Mouse (Mus musculus) MEL (cell line): ENCODE data around the gene Cdt1. TPM values are rescaled to one million over a fixed set of nuclear protein-coding genes. Genes with fewer than 3 reads are reported as not detected.

ENCODE experiments used
- DNase-seq: peaks from one replicate; pipeline ENCODE4 v3.0.0; 2011; ENCODE audit warnings: low read depth, low spot score
- H3K27ac ChIP-seq: 2 replicates; pipeline ENCODE4 v1.5.1; 2012; ENCODE audit warnings: low read depth, mild to moderate bottlenecking, control low read depth, low read length, moderate library complexity; ENCODE audit not compliant: control insufficient read depth
- H3K27me3 ChIP-seq, 2 experiments: fragments of 150-350 bp in 1 of 2; sonication (generic) in 1 of 2; 2 replicates each; pipeline ENCODE4 v1.6.1; 2012; ENCODE audit warnings: low read length in 2 of 2, mild to moderate bottlenecking in 2 of 2, improper control_type of control experiment in 1 of 2, moderate library complexity in 1 of 2; ENCODE audit not compliant: insufficient read depth in 2 of 2, control insufficient read depth in 1 of 2
- H3K36me3 ChIP-seq, 2 experiments: 2 replicates each; pipeline ENCODE4 v1.6.1; 2012 to 2014; ENCODE audit warnings: low read length in 2 of 2, improper control_type of control experiment in 1 of 2, inconsistent platforms in 1 of 2, mild to moderate bottlenecking in 1 of 2; ENCODE audit not compliant: insufficient read depth in 2 of 2, control insufficient read depth in 1 of 2
- H3K4me1 ChIP-seq, 2 experiments: fragments of 150-350 bp in 1 of 2; sonication (generic) in 1 of 2; 2 replicates each; pipeline ENCODE4 v1.6.1; 2012; ENCODE audit warnings: low read length in 2 of 2, improper control_type of control experiment in 1 of 2, mild to moderate bottlenecking in 1 of 2; ENCODE audit not compliant: insufficient read depth in 2 of 2, control insufficient read depth in 1 of 2
- H3K4me3 ChIP-seq, 2 experiments: fragments of 150-350 bp in 1 of 2; sonication (generic) in 1 of 2; 2 replicates each; pipeline ENCODE4 v1.5.1; 2012; ENCODE audit warnings: low read depth in 2 of 2, low read length in 2 of 2, mild to moderate bottlenecking in 2 of 2, moderate library complexity in 2 of 2, control low read depth in 1 of 2, improper control_type of control experiment in 1 of 2; ENCODE audit not compliant: control insufficient read depth in 1 of 2, insufficient read depth in 1 of 2
- H3K79me2 ChIP-seq: 2 replicates; pipeline ENCODE4 v1.6.1; 2012; ENCODE audit warnings: mild to moderate bottlenecking, low read length, moderate library complexity; ENCODE audit not compliant: control insufficient read depth, poor library complexity, insufficient read depth
- H3K9ac ChIP-seq: 2 replicates; pipeline ENCODE4 v1.6.1; 2012; ENCODE audit warnings: low read depth, mild to moderate bottlenecking, control low read depth, low read length, moderate library complexity; ENCODE audit not compliant: control insufficient read depth, poor library complexity, severe bottlenecking
- H3K9me3 ChIP-seq: fragments of 150-350 bp; sonication (generic); replicated peaks from 2 replicates; pipeline ENCODE4 v1.6.1; 2012; ENCODE audit warnings: mild to moderate bottlenecking, low read length, improper control_type of control experiment, moderate library complexity; ENCODE audit not compliant: insufficient read depth
- BHLHE40 ChIP-seq: IDR thresholded peaks from 2 replicates; pipeline ENCODE4 v1.6.1; 2012; ENCODE audit warnings: low read depth, mild to moderate bottlenecking, inconsistent platforms, low read length, improper control_type of control experiment, borderline replicate concordance
- CTCF ChIP-seq, 3 experiments: IDR thresholded peaks in 2 of 3; conservative IDR thresholded peaks in 1 of 3; 2 replicates each; pipeline ENCODE4 v1.5.1; 2011 to 2012; ENCODE audit warnings: low read length in 3 of 3, low read depth in 2 of 3, mild to moderate bottlenecking in 2 of 3, improper control_type of control experiment in 1 of 3, inconsistent platforms in 1 of 3, mixed read lengths in 1 of 3, moderate library complexity in 1 of 3; ENCODE audit not compliant: control insufficient read depth in 1 of 3, insufficient read depth in 1 of 3, poor library complexity in 1 of 3, severe bottlenecking in 1 of 3
- E2F4 ChIP-seq: IDR thresholded peaks from 2 replicates; pipeline ENCODE4 v1.6.1; 2011; ENCODE audit warnings: low read depth, low read length, improper control_type of control experiment, borderline replicate concordance
- EP300 ChIP-seq, 2 experiments: IDR thresholded peaks; 2 replicates each; pipeline ENCODE4 v1.6.1; 2011; ENCODE audit warnings: improper control_type of control experiment in 2 of 2, low read length in 2 of 2, low read depth in 1 of 2, mild to moderate bottlenecking in 1 of 2
- ETS1 ChIP-seq: IDR thresholded peaks from 2 replicates; pipeline ENCODE4 v1.6.1; 2012; ENCODE audit warnings: low read depth, mild to moderate bottlenecking, inconsistent platforms, low read length, improper control_type of control experiment, moderate library complexity
- GABPA ChIP-seq: IDR thresholded peaks from 2 replicates; pipeline ENCODE4 v1.6.1; 2012; ENCODE audit warnings: low read depth, mild to moderate bottlenecking, inconsistent platforms, low read length, improper control_type of control experiment, moderate library complexity
- HCFC1 ChIP-seq: IDR thresholded peaks from 2 replicates; pipeline ENCODE4 v1.6.1; 2012; ENCODE audit warnings: low read depth, mild to moderate bottlenecking, inconsistent platforms, low read length, improper control_type of control experiment, moderate library complexity
- JUND ChIP-seq: IDR thresholded peaks from 2 replicates; pipeline ENCODE4 v1.6.1; 2011; ENCODE audit warnings: low read depth, mild to moderate bottlenecking, improper control_type of control experiment, low read length
- MAX ChIP-seq: IDR thresholded peaks from 2 replicates; pipeline ENCODE4 v1.6.1; 2011; ENCODE audit warnings: low read length, improper control_type of control experiment
- MAZ ChIP-seq: IDR thresholded peaks from 2 replicates; pipeline ENCODE4 v1.6.1; 2012; ENCODE audit warnings: low read depth, mild to moderate bottlenecking, inconsistent platforms, low read length, improper control_type of control experiment
- MEF2A ChIP-seq: IDR thresholded peaks from 2 replicates; pipeline ENCODE4 v1.6.1; 2014; ENCODE audit warnings: low read depth, mild to moderate bottlenecking, inconsistent platforms, low read length, improper control_type of control experiment; ENCODE audit not compliant: poor library complexity, insufficient replicate concordance, severe bottlenecking; ENCODE audit errors: extremely low read depth
- MXI1 ChIP-seq: IDR thresholded peaks from 2 replicates; pipeline ENCODE4 v1.6.1; 2011; ENCODE audit warnings: mild to moderate bottlenecking, low read depth, low read length, improper control_type of control experiment
- POLR2AphosphoS5 ChIP-seq: IDR thresholded peaks from 2 replicates; pipeline ENCODE4 v1.6.1; 2012; ENCODE audit warnings: low read depth, borderline replicate concordance, mild to moderate bottlenecking, inconsistent platforms, low read length, moderate library complexity, mixed read lengths
- RAD21 ChIP-seq: IDR thresholded peaks from 2 replicates; pipeline ENCODE4 v1.6.1; 2011; ENCODE audit warnings: mild to moderate bottlenecking, low read depth, low read length, improper control_type of control experiment
- TAL1 ChIP-seq: IDR thresholded peaks from 2 replicates; pipeline ENCODE4 v1.6.1; 2012; ENCODE audit warnings: mild to moderate bottlenecking, inconsistent platforms, low read length, moderate library complexity, mixed read lengths
- TBP ChIP-seq: IDR thresholded peaks from 2 replicates; pipeline ENCODE4 v1.8.0; 2011; ENCODE audit warnings: low read depth, low read length, improper control_type of control experiment
- TCF12 ChIP-seq: IDR thresholded peaks from 2 replicates; pipeline ENCODE4 v1.6.1; 2014; ENCODE audit warnings: low read depth, mild to moderate bottlenecking, inconsistent platforms, low read length, improper control_type of control experiment, moderate library complexity
- ZMIZ1 ChIP-seq: IDR thresholded peaks from 2 replicates; pipeline ENCODE4 v1.6.1; 2012; ENCODE audit warnings: low read depth, mild to moderate bottlenecking, inconsistent platforms, low read length, improper control_type of control experiment, moderate library complexity
- ZNF384 ChIP-seq: IDR thresholded peaks from 2 replicates; pipeline ENCODE4 v1.6.1; 2012; ENCODE audit warnings: low read depth, mild to moderate bottlenecking, inconsistent platforms, low read length, improper control_type of control experiment
- polyA plus RNA-seq, 2 experiments: library from polyadenylated mRNA; stranded (reverse) in 1 of 2; unstranded in 1 of 2; fragments of >175 nt in 1 of 2; fragments of >200 nt in 1 of 2; gene quantifications; 2 replicates each; pipeline versions ENCODE4 v1.2.1 to v1.2.4; 2012; ENCODE audit warnings: low replicate concordance in 2 of 2, low read depth in 1 of 2; ENCODE audit not compliant: insufficient read length in 2 of 2, insufficient read depth in 1 of 2, missing spikeins in 1 of 2
- total RNA-seq: library from RNA; depleted of rRNA; stranded (reverse); fragments of 300-350 nt; gene quantifications from 2 replicates; pipeline ENCODE4 v1.2.3, GENCODE M21; 2012

Cdt1 gene
- total and polyA plus RNA-seq, 3 experiments = 74.6 to 84.5 TPM; not detected in 1

GRCm38 (mm10) chr8:122600666-122601065, 32.9 kb downstream of the Cdt1 start:
- H3K4me3 ChIP-seq = no peak overlapping the region
- TF ChIP-seq ZMIZ1 (no peak), ETS1 (no peak), HCFC1 (no peak)
- no peaks in the 10 kb centered on the region for H3K79me2 ChIP-seq
- no peak overlapping the region for H3K27ac ChIP-seq
- H3K27me3 ChIP-seq = no peaks in the 10 kb centered on the region
- H3K4me1 ChIP-seq = no peaks in the 10 kb centered on the region
- no peaks in the 10 kb centered on the region for H3K36me3 ChIP-seq
- no peaks in the 10 kb centered on the region for H3K9me3 ChIP-seq
- no peak for DNase-seq
- no peak overlapping the region for H3K9ac ChIP-seq

GRCm38 (mm10) chr8:122604640-122605039, 36.8 kb downstream of the Cdt1 start:
- no peaks in the 10 kb centered on the region for H3K9me3 ChIP-seq
- H3K79me2 ChIP-seq = no peaks in the 10 kb centered on the region
- H3K4me3 ChIP-seq = no peak overlapping the region
- TF ChIP-seq BHLHE40 (no peak), MXI1 (no peak), CTCF (IDR thresholded peaks at IDR 0.05 in 2 of 3, conservative IDR thresholded peaks at IDR 0.05 in 1 of 3; ENCODE audit: control insufficient read depth in 1 of 3, insufficient read depth in 1 of 3, low read depth in 2 of 3, low read length in 3 of 3, poor library complexity in 1 of 3, severe bottlenecking in 1 of 3) (no peak), ZNF384 (no peak), TBP (no peak), E2F4 (no peak), JUND (no peak)
- TF ChIP-seq, all 39 proteins: peak for 0
- no peak for DNase-seq
- Histone ChIP-seq H3K27ac (no peak overlapping the region), H3K36me3 (no peaks in the 10 kb centered on the region), H3K27me3 (no peaks in the 10 kb centered on the region), H3K4me1 (no peaks in the 10 kb centered on the region), H3K9ac (no peak overlapping the region)

GRCm38 (mm10) chr8:122605367-122605766, 37.6 kb downstream of the Cdt1 start:
- H3K9me3 ChIP-seq = no peaks in the 10 kb centered on the region
- no peaks in the 10 kb centered on the region for H3K27me3 ChIP-seq
- H3K79me2 ChIP-seq = no peaks in the 10 kb centered on the region
- H3K4me3 ChIP-seq = no peak overlapping the region
- H3K27ac ChIP-seq = no peak overlapping the region
- no peaks in the 10 kb centered on the region for H3K4me1 ChIP-seq
- no peak for DNase-seq
- H3K9ac ChIP-seq = no peak overlapping the region
- H3K36me3 ChIP-seq = no peaks in the 10 kb centered on the region
- no peak for TF ChIP-seq MEF2A
- TF ChIP-seq RAD21 = no peak
- no peak for TF ChIP-seq ZNF384
- no peak for TF ChIP-seq JUND
- TF ChIP-seq TCF12 = no peak
- TF ChIP-seq ETS1 = no peak
- TF ChIP-seq MAZ = no peak
- no peak for TF ChIP-seq TAL1
- TF ChIP-seq POLR2AphosphoS5 = no peak
- TF ChIP-seq EP300 (IDR thresholded peaks at IDR 0.05; ENCODE audit: low read depth in 1 of 2, low read length in 2 of 2) = no peak
- no peak for TF ChIP-seq HCFC1
- no peak for TF ChIP-seq MAX
- no peak for TF ChIP-seq GABPA
